Mouse (Mus musculus) midbrain, embryonic 13.5 days (tissue): ENCODE measurements around the gene Rad51b. TPM values are rescaled to one million over a fixed set of nuclear protein-coding genes. Genes with fewer than 3 reads are reported as not detected.

Experiments
- ATAC-seq: fragments of 200-750 bp; cut with Nextera tagmentation; 2 replicates; pipeline ENCODE4 v1.8.0; 2017; ENCODE audit warnings: mild to moderate bottlenecking, moderate TSS enrichment, moderate library complexity
- H3K27ac ChIP-seq: fragments of 300-500 bp; sonication (generic); 2 replicates; pipeline ENCODE4 v1.5.1; 2015; ENCODE audit warnings: inconsistent platforms, mild to moderate bottlenecking, moderate library complexity
- H3K27me3 ChIP-seq: fragments of 300-500 bp; sonication (generic); 2 replicates; pipeline ENCODE4 v1.6.1; 2015; ENCODE audit warnings: mild to moderate bottlenecking, inconsistent platforms
- H3K36me3 ChIP-seq: fragments of 300-500 bp; sonication (generic); 2 replicates; pipeline ENCODE4 v1.6.1; 2015; ENCODE audit warnings: mild to moderate bottlenecking, inconsistent platforms
- H3K4me1 ChIP-seq: fragments of 300-500 bp; sonication (generic); replicated peaks from 2 replicates; pipeline ENCODE4 v1.6.1; 2015; ENCODE audit warnings: inconsistent platforms
- H3K4me2 ChIP-seq: fragments of 300-500 bp; sonication (generic); replicated peaks from 2 replicates; pipeline ENCODE4 v1.6.1; 2015; ENCODE audit warnings: moderate library complexity, mild to moderate bottlenecking, inconsistent platforms
- H3K4me3 ChIP-seq: fragments of 300-500 bp; sonication (generic); replicated peaks from 2 replicates; pipeline ENCODE4 v1.5.1; 2015; ENCODE audit warnings: mild to moderate bottlenecking, inconsistent platforms
- H3K9ac ChIP-seq: fragments of 300-500 bp; sonication (generic); replicated peaks from 2 replicates; pipeline ENCODE4 v1.6.1; 2015; ENCODE audit warnings: mild to moderate bottlenecking, inconsistent platforms
- H3K9me3 ChIP-seq: fragments of 300-500 bp; sonication (generic); 2 replicates; pipeline ENCODE4 v1.6.1; 2016; ENCODE audit warnings: mild to moderate bottlenecking, inconsistent platforms
- whole genome bisulfite sequencing: fragments of 180-500 bp; shearing (Covaris S2); methylation state at CpG from one replicate; pipeline ENCODE4 v1.1.7; 2015; 5-methylcytosine and 5-hydroxymethylcytosine counted together
- polyA plus RNA-seq: library from polyadenylated mRNA; unstranded; fragments of >200 nt; fragmentation: Nextera tagmentation; extraction: Ambion mirVana; gene quantifications from 2 replicates; pipeline ENCODE4 v1.2.1, GENCODE M21; 2015

Gene Rad51b
- polyA plus RNA-seq, 1 experiment from 2014 or later: 3.2 TPM

DNA sequence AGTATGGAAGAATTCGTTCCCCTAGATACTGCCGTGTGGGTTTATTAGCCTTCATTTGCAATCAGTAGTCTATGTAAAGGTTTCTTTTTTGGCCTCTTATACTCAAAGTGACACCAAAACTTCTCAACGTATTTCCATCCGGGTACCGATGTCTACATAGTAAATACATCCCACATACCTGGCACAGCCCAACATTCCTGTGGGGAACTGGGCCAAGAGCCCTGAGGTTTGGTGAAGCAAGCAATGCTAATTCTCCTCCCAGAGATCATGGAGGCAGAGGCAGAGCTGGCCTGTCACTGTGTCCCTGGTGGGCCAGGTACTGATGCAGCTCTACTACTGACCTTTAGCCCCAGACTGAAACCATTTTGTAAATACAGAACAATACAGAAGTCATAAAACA is 512.4 kb downstream of the Rad51b start:
- no peak for ATAC-seq
- Histone ChIP-seq H3K27me3 (no peaks in the 10 kb centered on the region; the same call in 1 of the 2 replicates), H3K27ac (no peak overlapping the region), H3K4me3 (no peak overlapping the region), H3K4me1 (peaks cover 63% of the 10 kb centered on the region), H3K36me3 (no peaks in the 10 kb centered on the region), H3K9ac (no peak overlapping the region), H3K9me3 (no peaks in the 10 kb centered on the region), H3K4me2 (no peak overlapping the region)
- 90% methylated on average over 5 of the region's 5 CpGs for WGBS

DNA sequence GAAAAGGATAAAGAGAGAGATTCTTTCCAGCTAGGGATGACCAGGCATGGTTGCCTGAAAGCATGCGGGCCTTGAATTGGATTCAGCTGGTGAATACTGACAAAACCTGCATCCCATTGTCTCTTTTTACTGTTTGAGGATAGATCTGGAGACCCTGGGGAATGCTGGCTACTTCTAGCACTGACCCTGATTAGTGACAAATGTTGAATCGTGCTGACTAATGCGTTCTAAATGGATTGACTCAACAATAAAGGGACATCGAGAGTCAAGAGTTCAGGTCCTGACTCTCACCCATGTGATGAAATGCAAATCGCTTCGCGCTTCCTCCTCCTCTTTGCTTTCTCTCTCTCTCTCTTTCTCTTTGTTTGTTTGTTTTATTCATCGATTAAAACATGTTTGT is 515.3 kb downstream of the Rad51b start:
- peaks cover 45% of the 10 kb centered on the region for H3K4me1 ChIP-seq
- H3K27ac ChIP-seq: no peak overlapping the region
- H3K36me3 ChIP-seq: no peaks in the 10 kb centered on the region
- no peak overlapping the region for H3K4me3 ChIP-seq
- WGBS: 26% methylated on average over 8 of the region's 8 CpGs
- no peaks in the 10 kb centered on the region for H3K9me3 ChIP-seq
- peaks cover 3% of the 10 kb centered on the region; the same call in 1 of the 2 replicates for H3K27me3 ChIP-seq
- no peak overlapping the region for H3K9ac ChIP-seq
- ATAC-seq: no peak
- no peak overlapping the region for H3K4me2 ChIP-seq

DNA sequence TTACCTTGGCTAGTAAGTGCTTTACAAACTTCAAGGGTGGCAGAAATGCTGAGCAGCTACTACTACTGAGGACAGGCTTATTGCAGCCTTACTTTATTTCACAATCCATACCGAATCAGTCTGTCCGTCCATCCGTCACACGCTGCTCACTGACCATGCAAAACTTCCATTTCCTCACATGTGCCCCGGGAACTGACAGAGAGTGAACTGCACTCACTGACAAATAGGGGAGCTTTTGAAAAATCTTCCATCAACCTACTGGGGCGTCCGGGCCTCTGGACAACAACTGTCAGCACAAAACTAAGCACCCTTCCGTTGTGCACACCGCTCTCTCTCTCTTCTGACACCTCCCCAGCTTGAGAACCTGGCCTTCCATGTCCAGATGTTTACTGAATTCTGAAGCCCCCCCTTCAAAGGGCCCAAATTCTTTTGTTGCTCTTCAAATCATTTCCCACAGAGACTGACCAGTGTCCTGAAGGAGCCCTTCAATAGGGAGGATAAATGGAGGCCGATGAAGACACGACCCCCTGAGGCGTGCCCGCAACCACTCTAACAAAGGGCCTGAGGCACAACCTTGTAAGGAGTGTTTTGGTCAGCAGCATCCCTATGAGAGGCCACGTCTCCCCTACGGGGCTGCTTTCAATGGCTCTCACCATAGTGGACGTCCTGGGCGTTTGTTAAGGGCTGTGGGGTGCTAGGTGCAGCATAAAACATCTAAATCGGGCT is 515.9 kb downstream of the Rad51b start:
- Histone ChIP-seq H3K4me3 (no peak overlapping the region), H3K27me3 (peaks cover 3% of the 10 kb centered on the region; the same call in 1 of the 2 replicates), H3K9me3 (no peaks in the 10 kb centered on the region), H3K4me2 (no peak overlapping the region), H3K27ac (no peak overlapping the region), H3K4me1 (peaks cover 40% of the 10 kb centered on the region), H3K36me3 (no peaks in the 10 kb centered on the region), H3K9ac (no peak overlapping the region)
- 17% methylated on average over 18 of the region's 18 CpGs for WGBS
- 0 out of 2 replicates have a peak, but pooled peaks have one; percentile 43 for ATAC-seq

DNA sequence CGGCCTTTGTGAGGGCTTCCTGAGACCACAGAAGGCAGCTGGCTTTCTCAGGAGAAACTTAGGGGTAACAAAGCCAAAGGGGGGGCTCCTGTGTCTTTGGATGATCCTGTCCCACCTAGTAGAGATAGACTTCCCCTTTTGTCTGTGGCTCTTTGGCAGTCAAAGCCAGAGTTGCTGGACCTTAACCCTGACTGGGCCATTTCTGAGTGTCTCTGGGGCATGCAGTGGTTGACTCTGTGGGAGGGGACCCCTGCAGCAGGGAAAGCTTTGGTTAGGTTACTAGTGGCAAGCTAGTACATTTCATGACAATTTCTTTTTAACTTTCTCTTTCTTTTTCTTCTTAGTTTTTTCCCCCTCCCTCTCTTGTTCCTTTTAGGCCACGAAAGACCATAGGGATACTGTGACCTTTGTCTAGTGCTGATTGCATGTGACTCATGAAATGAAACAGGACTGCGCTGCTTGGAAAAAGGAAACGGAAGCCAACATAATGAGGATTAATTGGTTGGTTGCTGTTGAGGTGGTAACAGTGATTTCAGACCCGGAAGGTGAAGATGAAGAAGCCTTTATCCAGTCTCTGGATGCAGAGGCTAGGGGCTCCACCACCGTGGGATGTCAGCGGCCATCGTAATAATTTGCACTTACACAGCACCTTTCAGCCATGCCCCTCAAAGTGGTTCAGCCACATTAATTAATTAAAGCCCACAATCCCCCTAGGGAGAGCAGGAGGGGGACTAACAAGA is 516.7 kb downstream of the Rad51b start:
- Histone ChIP-seq H3K36me3 (no peaks in the 10 kb centered on the region), H3K27me3 (peaks cover 3% of the 10 kb centered on the region; the same call in 1 of the 2 replicates), H3K9me3 (no peaks in the 10 kb centered on the region), H3K4me2 (0 out of 2 replicates have a peak overlapping the region, but pooled peaks have one; percentile 13), H3K4me3 (no peak overlapping the region), H3K4me1 (peaks cover 33% of the 10 kb centered on the region), H3K9ac (peak overlapping the region; percentile 33; the same call in 1 of the 2 replicates), H3K27ac (no peak overlapping the region; the same call in 1 of the 2 replicates)
- 25% methylated on average over 8 of the region's 8 CpGs for WGBS
- ATAC-seq: no peak

DNA sequence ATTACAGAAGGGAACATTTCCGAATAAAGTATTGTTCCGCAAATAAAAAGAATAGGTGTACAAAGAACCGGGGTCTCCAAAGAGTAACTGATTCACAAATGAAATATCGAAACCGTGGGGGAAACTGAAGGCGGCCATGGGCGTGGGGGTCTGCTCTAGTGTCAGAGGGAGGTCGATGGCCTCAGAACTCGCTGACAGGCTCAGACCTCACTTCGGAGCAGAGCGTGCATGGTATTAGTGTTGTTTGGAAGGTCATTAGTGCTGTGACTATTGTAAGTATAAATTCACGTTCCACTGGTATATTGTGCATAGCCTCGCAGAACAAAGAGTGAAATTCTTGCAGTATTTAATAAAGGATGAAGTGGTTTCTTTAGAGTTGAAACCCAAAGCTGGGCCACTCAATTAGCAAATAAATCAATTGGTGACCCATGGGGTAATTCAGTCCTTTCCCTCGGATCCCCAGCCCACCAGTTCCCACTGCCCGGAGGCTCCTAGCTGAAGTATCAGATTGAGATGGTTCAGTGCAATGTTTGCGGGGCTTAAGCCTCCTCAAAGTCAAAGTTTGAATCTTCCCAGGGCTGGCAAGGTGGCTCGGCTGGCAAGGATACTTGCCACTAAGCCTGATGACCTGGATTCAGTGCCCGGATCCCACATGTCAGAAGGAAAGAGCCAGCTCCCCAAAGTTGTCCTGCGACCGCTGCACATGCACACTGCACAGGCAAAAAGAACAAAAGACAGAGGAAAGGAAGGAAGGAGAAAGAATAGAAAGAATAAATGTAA is 517.4 kb downstream of the Rad51b start:
- H3K36me3 ChIP-seq: no peaks in the 10 kb centered on the region
- ATAC-seq: no peak
- H3K4me1 ChIP-seq: peaks cover 29% of the 10 kb centered on the region
- no peak overlapping the region; the same call in 1 of the 2 replicates for H3K27ac ChIP-seq
- peaks cover 3% of the 10 kb centered on the region; the same call in 1 of the 2 replicates for H3K27me3 ChIP-seq
- H3K9ac ChIP-seq: peak overlapping the region; percentile 33; the same call in 1 of the 2 replicates
- WGBS: 27% methylated on average over 20 of the region's 20 CpGs
- H3K4me3 ChIP-seq: no peak overlapping the region
- no peaks in the 10 kb centered on the region for H3K9me3 ChIP-seq
- 0 out of 2 replicates have a peak overlapping the region, but pooled peaks have one; percentile 13 for H3K4me2 ChIP-seq

DNA sequence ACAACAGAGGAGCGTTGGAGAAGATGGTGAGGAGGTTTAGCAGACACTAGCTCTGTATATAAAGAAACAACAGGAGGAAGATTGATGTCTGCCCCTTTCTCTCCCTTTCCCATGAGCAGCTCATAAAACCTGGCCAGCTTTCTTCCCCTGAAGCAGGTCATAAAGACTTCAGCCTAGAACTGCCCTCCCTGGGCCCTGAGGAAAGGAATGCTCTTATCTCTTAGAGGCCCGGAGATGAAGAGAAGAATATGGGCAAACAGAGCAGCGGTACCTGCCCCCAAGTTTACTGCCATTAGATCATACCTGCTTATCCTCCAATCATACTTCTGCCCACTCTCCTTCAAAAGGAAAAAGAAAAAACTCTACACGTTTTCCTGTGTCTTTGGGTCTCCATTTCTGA is 519.2 kb downstream of the Rad51b start:
- H3K4me1 ChIP-seq: peaks cover 24% of the 10 kb centered on the region
- H3K27me3 ChIP-seq: 0 out of 2 replicates have a peak, but pooled peaks cover 3% of the 10 kb centered on the region
- H3K9ac ChIP-seq: no peak overlapping the region
- no peak overlapping the region for H3K4me3 ChIP-seq
- 86% methylated on average over 4 of the region's 4 CpGs for WGBS
- no peak overlapping the region for H3K4me2 ChIP-seq
- H3K9me3 ChIP-seq: no peaks in the 10 kb centered on the region
- ATAC-seq: no peak
- no peaks in the 10 kb centered on the region for H3K36me3 ChIP-seq
- no peak overlapping the region for H3K27ac ChIP-seq

DNA sequence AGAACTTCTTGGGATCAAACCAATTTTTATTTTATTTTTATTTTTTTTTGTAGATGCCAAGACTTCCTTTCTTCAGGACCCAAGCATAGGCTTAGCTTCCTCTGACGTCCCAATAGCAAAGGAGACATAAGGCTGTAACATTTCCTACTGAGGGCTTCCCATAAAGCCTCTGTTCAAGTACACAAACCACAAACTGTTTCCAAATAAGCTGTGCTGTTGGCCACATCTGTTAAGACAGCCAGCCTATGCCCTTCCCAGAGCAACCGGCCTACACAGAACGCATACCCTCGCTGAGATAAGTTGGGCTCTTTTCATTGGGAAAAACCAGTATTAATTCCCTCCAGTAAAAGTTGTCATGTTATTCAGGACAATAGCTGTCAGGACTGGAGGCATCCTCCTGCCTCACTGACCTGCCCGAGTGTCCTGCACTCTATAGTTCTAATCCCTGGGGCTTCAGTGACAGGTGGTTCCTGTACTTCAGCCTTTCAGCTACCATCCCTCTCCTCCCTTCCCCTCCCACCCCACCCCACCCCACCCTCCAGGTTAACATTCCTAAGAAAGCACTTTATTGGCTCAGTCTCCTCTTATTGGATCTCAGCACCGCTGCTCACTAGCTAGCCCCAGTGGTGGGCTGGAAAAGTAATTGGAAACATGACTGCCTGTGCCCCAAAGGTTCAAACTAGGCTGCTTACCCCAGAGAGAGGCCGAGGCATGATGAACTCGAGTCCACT is 523.3 kb downstream of the Rad51b start:
- WGBS: 77% methylated on average over 8 of the region's 8 CpGs
- H3K4me2 ChIP-seq: no peak overlapping the region
- H3K4me1 ChIP-seq: no peaks in the 10 kb centered on the region
- H3K9me3 ChIP-seq: no peaks in the 10 kb centered on the region
- no peak overlapping the region for H3K4me3 ChIP-seq
- H3K9ac ChIP-seq: no peak overlapping the region
- H3K27ac ChIP-seq: no peak overlapping the region
- no peaks in the 10 kb centered on the region for H3K36me3 ChIP-seq
- no peak for ATAC-seq
- 0 out of 2 replicates have a peak, but pooled peaks cover 3% of the 10 kb centered on the region for H3K27me3 ChIP-seq

DNA sequence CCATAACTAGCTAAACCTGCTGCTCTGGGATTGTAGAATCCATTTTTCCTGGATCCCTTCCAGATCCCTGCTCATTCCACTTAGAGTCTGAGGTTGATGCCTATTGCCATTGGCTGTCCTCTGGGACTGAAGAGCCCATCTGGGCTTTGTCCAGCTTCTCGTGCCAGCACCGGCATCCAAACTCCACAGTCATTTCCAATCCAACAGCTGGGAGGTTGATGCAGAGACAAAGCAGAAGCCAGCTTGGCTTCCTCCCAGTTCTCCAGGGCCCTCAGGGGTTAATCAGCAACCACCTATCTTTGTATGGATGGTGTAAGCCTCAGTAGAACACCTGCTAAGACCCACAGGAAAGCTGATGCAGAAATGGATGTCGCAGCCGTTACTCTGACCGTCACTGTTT is 524.8 kb downstream of the Rad51b start:
- ATAC-seq: no peak

DNA sequence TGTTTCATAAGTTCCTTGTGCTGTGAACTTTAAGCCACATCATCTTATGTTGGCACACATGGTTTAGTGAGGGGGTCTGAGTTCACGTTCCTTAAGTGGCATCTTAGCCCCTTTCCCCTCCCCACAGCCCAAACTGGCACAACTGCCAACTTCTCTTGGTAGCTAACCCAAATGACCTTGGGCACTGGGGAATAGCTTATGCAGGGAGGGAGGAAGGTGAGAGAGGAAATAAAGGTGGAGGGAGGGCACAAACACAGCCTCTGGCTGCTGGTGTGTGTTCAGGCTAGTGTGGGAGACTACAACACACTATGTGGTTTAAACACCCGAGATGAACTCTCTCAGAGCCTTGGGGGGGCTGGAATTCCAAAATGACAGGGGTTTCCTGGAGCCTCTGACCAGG is 525.3 kb downstream of the Rad51b start:
- H3K36me3 ChIP-seq: no peaks in the 10 kb centered on the region
- H3K4me2 ChIP-seq: no peak overlapping the region
- 90% methylated on average over 2 of the region's 2 CpGs for WGBS
- H3K27ac ChIP-seq: no peak overlapping the region
- H3K4me3 ChIP-seq: no peak overlapping the region
- ATAC-seq: no peak
- no peaks in the 10 kb centered on the region for H3K9me3 ChIP-seq
- no peak overlapping the region for H3K9ac ChIP-seq
- H3K27me3 ChIP-seq: no peaks in the 10 kb centered on the region
- H3K4me1 ChIP-seq: peaks cover 11% of the 10 kb centered on the region

More for the DNA sequence above, 524.8 kb downstream of the Rad51b start:
- Histone ChIP-seq H3K36me3 (no peaks in the 10 kb centered on the region), H3K27ac (no peak overlapping the region), H3K4me3 (no peak overlapping the region), H3K27me3 (0 out of 2 replicates have a peak, but pooled peaks cover 1% of the 10 kb centered on the region), H3K4me2 (no peak overlapping the region), H3K9ac (no peak overlapping the region), H3K4me1 (peaks cover 11% of the 10 kb centered on the region), H3K9me3 (no peaks in the 10 kb centered on the region)
- WGBS: 77% methylated on average over 5 of the region's 5 CpGs

DNA sequence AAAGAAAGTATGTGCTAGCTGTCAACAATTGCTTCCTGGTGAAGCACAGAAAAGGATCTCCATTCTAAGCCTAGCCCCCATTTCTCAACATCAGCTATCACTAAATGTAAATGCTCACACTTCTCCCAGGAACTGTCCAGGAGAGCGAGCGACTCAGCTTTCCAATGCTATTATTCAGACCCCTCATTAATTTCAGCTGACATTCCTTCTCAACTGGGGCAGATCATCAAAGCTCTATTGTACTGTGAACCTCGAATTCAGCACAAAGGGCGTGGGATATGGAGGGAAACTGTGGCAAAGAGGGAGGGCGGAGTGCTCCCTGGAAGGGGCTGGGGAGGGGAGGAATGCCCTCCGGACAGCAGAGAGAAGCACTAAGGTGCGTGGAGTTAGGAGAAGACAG is 528.8 kb downstream of the Rad51b start:
- H3K4me3 ChIP-seq: no peak overlapping the region
- H3K9ac ChIP-seq: no peak overlapping the region
- no peak for ATAC-seq

DNA sequence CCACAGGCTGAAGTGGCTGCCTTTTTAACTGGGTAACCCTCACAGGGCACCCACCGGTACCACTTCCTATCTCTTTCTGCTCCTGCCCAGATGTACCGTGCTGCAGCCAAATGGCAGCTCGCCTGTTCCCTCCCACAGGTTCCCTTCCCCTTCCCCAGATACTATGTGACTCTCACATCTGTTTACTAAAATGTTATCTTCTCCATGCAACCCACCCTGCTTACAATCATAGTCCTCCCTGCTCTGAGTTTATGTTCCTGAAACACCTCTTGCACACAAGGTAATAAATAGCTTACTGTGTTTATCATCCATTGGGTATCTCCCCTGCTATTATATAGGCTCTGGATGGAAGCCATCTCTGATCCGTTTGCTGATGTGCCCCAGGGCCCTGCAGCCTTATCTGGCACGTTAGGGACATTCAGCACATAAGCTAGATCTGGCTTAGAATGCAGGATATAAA is 530.2 kb downstream of the Rad51b start:
- Histone ChIP-seq H3K4me2 (no peak overlapping the region), H3K36me3 (no peaks in the 10 kb centered on the region), H3K4me1 (peaks cover 16% of the 10 kb centered on the region), H3K27ac (no peak overlapping the region), H3K4me3 (no peak overlapping the region), H3K9me3 (no peaks in the 10 kb centered on the region), H3K9ac (no peak overlapping the region), H3K27me3 (no peaks in the 10 kb centered on the region)
- no peak for ATAC-seq
- 76% methylated on average over 5 of the region's 5 CpGs for WGBS

More for the DNA sequence above, 528.8 kb downstream of the Rad51b start:
- H3K4me2 ChIP-seq: no peak overlapping the region
- WGBS: 5% methylated on average over 7 of the region's 7 CpGs
- H3K27ac ChIP-seq: no peak overlapping the region
- H3K36me3 ChIP-seq: no peaks in the 10 kb centered on the region
- H3K4me1 ChIP-seq: peaks cover 11% of the 10 kb centered on the region
- no peaks in the 10 kb centered on the region for H3K27me3 ChIP-seq
- no peaks in the 10 kb centered on the region for H3K9me3 ChIP-seq
